Mouse (Mus musculus) forebrain, embryonic 12.5 days (tissue): ENCODE measurements around the gene Akap13. TPM values are rescaled to one million over a fixed set of nuclear protein-coding genes. Genes with fewer than 3 reads are reported as not detected.

Experiments used
- ATAC-seq: fragments of 200-750 bp; cut with Nextera tagmentation; 2 replicates; pipeline ENCODE4 v1.8.0; 2017; ENCODE audit warnings: moderate TSS enrichment; ENCODE audit not compliant: low FRiP score
- H3K27ac ChIP-seq: fragments of 300-500 bp; sonication (generic); 2 replicates; pipeline ENCODE4 v1.5.1; 2016; ENCODE audit warnings: mild to moderate bottlenecking
- H3K27me3 ChIP-seq: fragments of 300-500 bp; sonication (generic); 2 replicates; pipeline ENCODE4 v1.6.1; 2016; ENCODE audit warnings: mild to moderate bottlenecking
- H3K36me3 ChIP-seq: fragments of 300-500 bp; sonication (generic); replicated peaks from 2 replicates; pipeline ENCODE4 v1.6.1; 2016; ENCODE audit warnings: mild to moderate bottlenecking
- H3K4me1 ChIP-seq: fragments of 300-500 bp; sonication (generic); 2 replicates; pipeline ENCODE4 v1.6.1; 2016
- H3K4me2 ChIP-seq: fragments of 300-500 bp; sonication (generic); 2 replicates; pipeline ENCODE4 v1.6.1; 2016; ENCODE audit warnings: mild to moderate bottlenecking, moderate library complexity
- H3K4me3 ChIP-seq: fragments of 300-500 bp; sonication (generic); replicated peaks from 2 replicates; pipeline ENCODE4 v1.5.1; 2016; ENCODE audit warnings: mild to moderate bottlenecking
- H3K9ac ChIP-seq: fragments of 300-500 bp; sonication (generic); 2 replicates; pipeline ENCODE4 v1.6.1; 2016; ENCODE audit warnings: mild to moderate bottlenecking
- H3K9me3 ChIP-seq: fragments of 300-500 bp; sonication (generic); 2 replicates; pipeline ENCODE4 v1.6.1; 2016
- WGBS: fragments of 180-500 bp; shearing (Covaris S2); methylation state at CpG from one replicate; pipeline ENCODE4 v1.1.7; 2016; 5-methylcytosine and 5-hydroxymethylcytosine counted together
- polyA plus RNA-seq: library from polyadenylated mRNA; unstranded; fragments of >200 nt; fragmentation: Nextera tagmentation; extraction: Ambion mirVana; gene quantifications from 2 replicates; pipeline ENCODE4 v1.2.1, GENCODE M21; 2016

The Akap13 gene
- polyA plus RNA-seq, 1 experiment from 2014 or later = 27.6 TPM

GRCm38 (mm10) chr7:75467791-75468190, 12.5 kb downstream of the Akap13 start:
- H3K4me2 ChIP-seq = no peak overlapping the region
- H3K27me3 ChIP-seq = no peaks in the 10 kb centered on the region
- no peak overlapping the region for H3K4me3 ChIP-seq
- H3K27ac ChIP-seq = no peak overlapping the region
- no peak for ATAC-seq
- H3K36me3 ChIP-seq = no peaks in the 10 kb centered on the region
- H3K9ac ChIP-seq = no peak overlapping the region
- no peaks in the 10 kb centered on the region for H3K9me3 ChIP-seq
- peaks cover 14% of the 10 kb centered on the region for H3K4me1 ChIP-seq
- WGBS = 64% methylated on average over 7 of the region's 7 CpGs

- no peak overlapping the region for H3K9ac ChIP-seq
- no peaks in the 10 kb centered on the region for H3K36me3 ChIP-seq
- H3K27me3 ChIP-seq = no peaks in the 10 kb centered on the region
- H3K4me1 ChIP-seq = peaks cover 18% of the 10 kb centered on the region
- WGBS = 17% methylated on average over 7 of the region's 7 CpGs
- no peak overlapping the region for H3K4me2 ChIP-seq
- ATAC-seq = no peak
- H3K4me3 ChIP-seq = no peak overlapping the region
- no peak overlapping the region for H3K27ac ChIP-seq
- no peaks in the 10 kb centered on the region for H3K9me3 ChIP-seq
Observed at GRCm38 (mm10) chr7:75470318-75470925, 15.1 kb downstream of the Akap13 start.

- Histone ChIP-seq H3K4me2 (no peak overlapping the region), H3K9ac (no peak overlapping the region), H3K27me3 (no peaks in the 10 kb centered on the region), H3K27ac (no peak overlapping the region), H3K36me3 (no peaks in the 10 kb centered on the region), H3K4me3 (no peak overlapping the region), H3K4me1 (peaks cover 15% of the 10 kb centered on the region), H3K9me3 (no peaks in the 10 kb centered on the region)
- 77% methylated on average over 7 of the region's 7 CpGs for WGBS
- no peak for ATAC-seq
Observed at GRCm38 (mm10) chr7:75472316-75473195, 17.2 kb downstream of the Akap13 start.

GRCm38 (mm10) chr7:75473294-75473693, 18.0 kb downstream of the Akap13 start:
- H3K27ac ChIP-seq = no peak overlapping the region
- H3K4me2 ChIP-seq = no peak overlapping the region
- no peaks in the 10 kb centered on the region for H3K9me3 ChIP-seq
- H3K4me3 ChIP-seq = no peak overlapping the region
- no peak overlapping the region for H3K9ac ChIP-seq
- 73% methylated on average over 1 of the region's 1 CpGs for WGBS
- no peak for ATAC-seq
- H3K36me3 ChIP-seq = no peaks in the 10 kb centered on the region
- no peaks in the 10 kb centered on the region for H3K27me3 ChIP-seq
- peaks cover 10% of the 10 kb centered on the region for H3K4me1 ChIP-seq

- 83% methylated on average over 1 of the region's 1 CpGs for WGBS
- Histone ChIP-seq H3K9ac (no peak overlapping the region), H3K27ac (no peak overlapping the region), H3K27me3 (no peaks in the 10 kb centered on the region), H3K4me2 (no peak overlapping the region), H3K9me3 (no peaks in the 10 kb centered on the region), H3K4me1 (peaks cover 10% of the 10 kb centered on the region), H3K36me3 (no peaks in the 10 kb centered on the region), H3K4me3 (no peak overlapping the region)
- ATAC-seq = no peak
Observed at GRCm38 (mm10) chr7:75474064-75474463, 18.7 kb downstream of the Akap13 start.

- Histone ChIP-seq H3K9me3 (no peaks in the 10 kb centered on the region), H3K4me3 (no peak overlapping the region), H3K36me3 (no peaks in the 10 kb centered on the region), H3K27ac (no peak overlapping the region), H3K4me1 (peaks cover 10% of the 10 kb centered on the region), H3K4me2 (no peak overlapping the region), H3K9ac (no peak overlapping the region), H3K27me3 (no peaks in the 10 kb centered on the region)
- ATAC-seq = no peak
Observed at GRCm38 (mm10) chr7:75474564-75475150, 19.3 kb downstream of the Akap13 start.

GRCm38 (mm10) chr7:75478060-75478459, 22.7 kb downstream of the Akap13 start:
- H3K9me3 ChIP-seq = no peaks in the 10 kb centered on the region
- H3K27ac ChIP-seq = no peak overlapping the region
- no peaks in the 10 kb centered on the region for H3K27me3 ChIP-seq
- 86% methylated on average over 2 of the region's 2 CpGs for WGBS
- no peak overlapping the region for H3K4me2 ChIP-seq
- no peak overlapping the region for H3K9ac ChIP-seq
- no peak overlapping the region for H3K4me3 ChIP-seq
- ATAC-seq = no peak
- H3K4me1 ChIP-seq = peaks cover 8% of the 10 kb centered on the region; the same call in 1 of the 2 replicates
- H3K36me3 ChIP-seq = no peaks in the 10 kb centered on the region

GRCm38 (mm10) chr7:75480721-75481426, 25.5 kb downstream of the Akap13 start:
- H3K9ac ChIP-seq = no peak overlapping the region
- H3K27me3 ChIP-seq = no peaks in the 10 kb centered on the region
- 89% methylated on average over 6 of the region's 6 CpGs for WGBS
- peaks cover 5% of the 10 kb centered on the region; the same call in 1 of the 2 replicates for H3K4me1 ChIP-seq
- H3K9me3 ChIP-seq = no peaks in the 10 kb centered on the region
- H3K27ac ChIP-seq = no peak overlapping the region
- H3K4me3 ChIP-seq = no peak overlapping the region
- H3K4me2 ChIP-seq = no peak overlapping the region
- no peak for ATAC-seq
- H3K36me3 ChIP-seq = no peaks in the 10 kb centered on the region

GRCm38 (mm10) chr7:75486031-75486430, 30.7 kb downstream of the Akap13 start:
- H3K4me3 ChIP-seq = no peak overlapping the region
- no peak for ATAC-seq
- H3K9ac ChIP-seq = no peak overlapping the region
- H3K4me2 ChIP-seq = no peak overlapping the region
- 89% methylated on average over 2 of the region's 2 CpGs for WGBS
- no peaks in the 10 kb centered on the region for H3K27me3 ChIP-seq
- peaks cover 5% of the 10 kb centered on the region; the same call in 1 of the 2 replicates for H3K4me1 ChIP-seq
- no peaks in the 10 kb centered on the region for H3K36me3 ChIP-seq
- H3K27ac ChIP-seq = no peak overlapping the region
- no peaks in the 10 kb centered on the region for H3K9me3 ChIP-seq

GRCm38 (mm10) chr7:75495941-75496441, 40.7 kb downstream of the Akap13 start:
- Histone ChIP-seq H3K4me1 (no peaks in the 10 kb centered on the region; the same call in 1 of the 2 replicates), H3K9me3 (no peaks in the 10 kb centered on the region), H3K27me3 (no peaks in the 10 kb centered on the region), H3K4me2 (no peak overlapping the region), H3K9ac (no peak overlapping the region), H3K27ac (no peak overlapping the region), H3K4me3 (no peak overlapping the region), H3K36me3 (no peaks in the 10 kb centered on the region)
- ATAC-seq = no peak
- WGBS = 88% methylated on average over 3 of the region's 3 CpGs

- Histone ChIP-seq H3K4me1 (no peaks in the 10 kb centered on the region; the same call in 1 of the 2 replicates), H3K36me3 (no peaks in the 10 kb centered on the region), H3K9me3 (no peaks in the 10 kb centered on the region), H3K9ac (no peak overlapping the region), H3K4me3 (no peak overlapping the region), H3K27me3 (no peaks in the 10 kb centered on the region), H3K27ac (no peak overlapping the region), H3K4me2 (no peak overlapping the region)
- 66% methylated on average over 5 of the region's 5 CpGs for WGBS
- no peak for ATAC-seq
Observed at GRCm38 (mm10) chr7:75498627-75499026, 43.3 kb downstream of the Akap13 start.

- Histone ChIP-seq H3K9me3 (no peaks in the 10 kb centered on the region), H3K27me3 (no peaks in the 10 kb centered on the region), H3K36me3 (no peaks in the 10 kb centered on the region), H3K27ac (no peak overlapping the region), H3K4me3 (no peak overlapping the region), H3K9ac (no peak overlapping the region), H3K4me1 (no peaks in the 10 kb centered on the region; the same call in 1 of the 2 replicates), H3K4me2 (no peak overlapping the region)
- no peak for ATAC-seq
- 93% methylated on average over 7 of the region's 7 CpGs for WGBS
Observed at GRCm38 (mm10) chr7:75499271-75499670, 43.9 kb downstream of the Akap13 start.
